Mouse (Mus musculus) kidney, adult 2 months (tissue): Measurements from ENCODE around the gene Fam84a. TPM values are rescaled to one million over a fixed set of nuclear protein-coding genes. Genes with fewer than 3 reads are reported as not detected.
A peak's percentile ranks its signal among the peaks of the same experiment; 100 is the strongest.

Experiments
- DNase-seq: peaks from one replicate; pipeline ENCODE4 v3.0.0; 2021
- H3K27ac ChIP-seq: fragments of 200-500 bp; 2 replicates; pipeline ENCODE4 v1.5.1; 2012; ENCODE audit warnings: low read depth, low read length, control low read depth, inconsistent platforms; ENCODE audit not compliant: insufficient read depth
- H3K27me3 ChIP-seq: fragments of 200-500 bp; replicated peaks from 2 replicates; pipeline ENCODE4 v1.6.1; 2012; ENCODE audit warnings: mild to moderate bottlenecking, moderate library complexity, low read length, inconsistent platforms; ENCODE audit not compliant: control insufficient read depth, insufficient read depth
- H3K36me3 ChIP-seq: fragments of 200-500 bp; 2 replicates; pipeline ENCODE4 v1.6.1; 2012; ENCODE audit warnings: mild to moderate bottlenecking, moderate library complexity, low read length, inconsistent platforms; ENCODE audit not compliant: control insufficient read depth, insufficient read depth
- H3K4me1 ChIP-seq: fragments of 200-500 bp; 2 replicates; pipeline ENCODE4 v1.6.1; 2011; ENCODE audit warnings: low read length; ENCODE audit not compliant: control insufficient read depth, insufficient read depth
- H3K4me3 ChIP-seq: fragments of 200-500 bp; 2 replicates; pipeline ENCODE4 v1.5.1; 2011; ENCODE audit warnings: mild to moderate bottlenecking, low read depth, low read length, control low read depth; ENCODE audit not compliant: insufficient read depth
- CTCF ChIP-seq: fragments of 200-500 bp; conservative IDR thresholded peaks from 2 replicates; pipeline ENCODE4 v1.5.1; 2011; ENCODE audit warnings: low read depth, mild to moderate bottlenecking, control low read depth, low read length, moderate library complexity, mixed read lengths; ENCODE audit not compliant: insufficient read depth, insufficient read length
- POLR2A ChIP-seq: fragments of 200-500 bp; IDR thresholded peaks from one replicate; pipeline ENCODE4 v1.6.1; 2011; ENCODE audit warnings: low read depth, low read length, control low read depth
- WGBS: fragments of 180-500 bp; shearing (Covaris S2); methylation state at CpG from one replicate; pipeline ENCODE4 v1.1.7; 2018; 5-methylcytosine and 5-hydroxymethylcytosine counted together
- polyA plus RNA-seq: library from polyadenylated mRNA; depleted of rRNA; stranded (reverse); fragments of >200 nt; gene quantifications from 2 replicates; pipeline ENCODE4 v1.2.3, GENCODE M21; 2012; rRNA removed

Gene Fam84a
- polyA plus RNA-seq: 5.4 and 6.3 TPM in 2 replicates

- 1% methylated on average over 31 of the region's 31 CpGs for WGBS
- peak; percentile 87 for TF ChIP-seq POLR2A
- no peak for TF ChIP-seq CTCF
- Histone ChIP-seq H3K4me3 (peak within 1 kb of the TSS; percentile 83), H3K4me1 (peaks cover 3% of the 10 kb centered on the region; the same call in 1 of the 2 replicates), H3K27ac (no peak within 1 kb of the TSS), H3K27me3 (no peaks in the 10 kb centered on the region), H3K36me3 (no peaks in the 10 kb centered on the region)
- peak; percentile 93 for DNase-seq
These were observed at the start of gene Fam84a for GRCm38 (mm10) chr12:14151921-14152320. Gene Fam84a, minus strand, starts transcription at chr12:14152054.

GRCm38 (mm10) chr12:14195479-14195878 is 43.6 kb upstream of the Fam84a start:
- no peak overlapping the region for H3K27ac ChIP-seq
- no peaks in the 10 kb centered on the region for H3K27me3 ChIP-seq
- no peaks in the 10 kb centered on the region for H3K36me3 ChIP-seq
- H3K4me1 ChIP-seq: no peaks in the 10 kb centered on the region
- WGBS: 85% methylated on average over 3 of the region's 3 CpGs
- H3K4me3 ChIP-seq: no peak overlapping the region
- DNase-seq: no peak
- TF ChIP-seq POLR2A (no peak), CTCF (no peak)

GRCm38 (mm10) chr12:14186689-14187195 is 34.9 kb upstream of the Fam84a start:
- Histone ChIP-seq H3K27ac (no peak overlapping the region), H3K4me3 (no peak overlapping the region), H3K36me3 (no peaks in the 10 kb centered on the region), H3K27me3 (no peaks in the 10 kb centered on the region), H3K4me1 (no peaks in the 10 kb centered on the region)
- TF ChIP-seq POLR2A (no peak), CTCF (no peak)
- no peak for DNase-seq
- 76% methylated on average over 3 of the region's 3 CpGs for WGBS

- TF ChIP-seq POLR2A (no peak), CTCF (no peak)
- H3K27me3 ChIP-seq: no peaks in the 10 kb centered on the region
- WGBS: 46% methylated on average over 2 of the region's 2 CpGs
- H3K4me3 ChIP-seq: no peak overlapping the region
- no peaks in the 10 kb centered on the region for H3K36me3 ChIP-seq
- H3K27ac ChIP-seq: no peak overlapping the region
- no peaks in the 10 kb centered on the region for H3K4me1 ChIP-seq
- no peak for DNase-seq
These were observed 13.9 kb upstream of the Fam84a start for GRCm38 (mm10) chr12:14165713-14166112.

GRCm38 (mm10) chr12:14164936-14165335 is 13.1 kb upstream of the Fam84a start:
- H3K4me3 ChIP-seq: no peak overlapping the region
- no peak overlapping the region for H3K27ac ChIP-seq
- TF ChIP-seq POLR2A: no peak
- no peak for TF ChIP-seq CTCF
- WGBS: 98% methylated on average over 1 of the region's 1 CpGs
- H3K27me3 ChIP-seq: no peaks in the 10 kb centered on the region
- no peak for DNase-seq
- no peaks in the 10 kb centered on the region for H3K4me1 ChIP-seq
- no peaks in the 10 kb centered on the region for H3K36me3 ChIP-seq

- Histone ChIP-seq H3K36me3 (no peaks in the 10 kb centered on the region), H3K4me3 (peak overlapping the region; percentile 83), H3K27ac (no peak overlapping the region), H3K27me3 (no peaks in the 10 kb centered on the region), H3K4me1 (peaks cover 3% of the 10 kb centered on the region; the same call in 1 of the 2 replicates)
- peak; percentile 67 for DNase-seq
- no peak for TF ChIP-seq CTCF
- TF ChIP-seq POLR2A: no peak
- 2% methylated on average over 14 of the region's 14 CpGs for WGBS
These were observed 572 bp upstream of the Fam84a start for GRCm38 (mm10) chr12:14152426-14152825.

GRCm38 (mm10) chr12:14150936-14151631 is 770 bp downstream of the Fam84a start:
- Histone ChIP-seq H3K4me1 (peaks cover 3% of the 10 kb centered on the region; the same call in 1 of the 2 replicates), H3K27me3 (no peaks in the 10 kb centered on the region), H3K4me3 (peak overlapping the region; percentile 83), H3K36me3 (no peaks in the 10 kb centered on the region), H3K27ac (no peak overlapping the region)
- 6% methylated on average over 19 of the region's 19 CpGs for WGBS
- no peak for TF ChIP-seq CTCF
- TF ChIP-seq POLR2A: no peak
- DNase-seq: peak; percentile 28

- Histone ChIP-seq H3K27me3 (no peaks in the 10 kb centered on the region), H3K4me1 (peaks cover 3% of the 10 kb centered on the region; the same call in 1 of the 2 replicates), H3K4me3 (peak overlapping the region; percentile 83), H3K27ac (no peak overlapping the region), H3K36me3 (no peaks in the 10 kb centered on the region)
- DNase-seq: no peak
- 7% methylated on average over 20 of the region's 20 CpGs for WGBS
- TF ChIP-seq CTCF (no peak), POLR2A (no peak)
These were observed 1.3 kb downstream of the Fam84a start for GRCm38 (mm10) chr12:14150568-14150909.
